27 mouse cellular contexts compared by ENCODE assay signal in genomic region chr5:73556733-73557425, GRCm38 (mm10).
DNase-seq lines count a peak whose midpoint lies in the region; ATAC-seq lines count a peak whose summit lies in the region.
"Had no signal": no experiment of that assay in that cellular context is flagged by ENCODE, and none has a peak within 500 bp of the region (broad histone marks: within the 10 kb centered on the region; RNA-seq: fewer than 3 reads in every experiment).

No protein-coding gene starts in this region.

- no peaks in the 10 kb centered on the region for H3K27me3 ChIP-seq in heart, embryonic 11.5 days (ENCODE audit: control insufficient read depth, insufficient read depth, low read length)
- H3K27me3 ChIP-seq: forebrain, embryonic 15.5 days; heart, embryonic 13.5 days; hindbrain, embryonic 13.5 days; intestine, embryonic 15.5 days; kidney, embryonic 15.5 days; limb, embryonic 15.5 days had no signal

- no peak for ATAC-seq in heart, embryonic 11.5 days (replicated peaks; ENCODE audit: insufficient number of reproducible peaks, low FRiP score, low TSS enrichment)
- peak; percentile 95 for ATAC-seq in activated CD4-positive, CD25-positive, alpha-beta regulatory T cell, adult 4 months
- ATAC-seq: intestine, embryonic 15.5 days; midbrain, embryonic 16.5 days had no signal

- 0 out of 2 replicates have a peak overlapping the region, but pooled peaks have one; percentile 16 for H3K9ac ChIP-seq in heart, embryonic 11.5 days (ENCODE audit: low read depth, low read length)
- H3K9ac ChIP-seq: forebrain, embryonic 15.5 days; heart, embryonic 13.5 days; hindbrain, embryonic 13.5 days; intestine, embryonic 15.5 days; kidney, embryonic 15.5 days; limb, embryonic 15.5 days; lung, embryonic 14.5 days had no signal

- no peak overlapping the region for H3K4me3 ChIP-seq in heart, embryonic 11.5 days (ENCODE audit: low read depth, low read length)
- H3K4me3 ChIP-seq: forebrain, embryonic 15.5 days; heart, embryonic 13.5 days; hindbrain, embryonic 13.5 days; intestine, embryonic 15.5 days; kidney, embryonic 15.5 days; limb, embryonic 15.5 days; myocyte had no signal

- no peaks in the 10 kb centered on the region for H3K9me3 ChIP-seq in heart, embryonic 11.5 days (replicated peaks; ENCODE audit: control insufficient read depth, low read length)
- H3K9me3 ChIP-seq: forebrain, embryonic 15.5 days; heart, embryonic 13.5 days; hindbrain, embryonic 13.5 days; intestine, embryonic 15.5 days; kidney, embryonic 15.5 days; limb, embryonic 15.5 days had no signal

- no peak overlapping the region for H3K4me2 ChIP-seq in heart, embryonic 11.5 days
- H3K4me2 ChIP-seq: forebrain, embryonic 15.5 days; heart, embryonic 13.5 days; hindbrain, embryonic 13.5 days; intestine, embryonic 15.5 days; kidney, embryonic 15.5 days; limb, embryonic 15.5 days; lung, embryonic 14.5 days had no signal

- WGBS in heart, embryonic 11.5 days (ENCODE audit: insufficient replicate concordance): 75% methylated on average over 12 of the region's 12 CpGs

- H3K36me3 ChIP-seq in heart, embryonic 11.5 days (ENCODE audit: control insufficient read depth, insufficient read depth, low read length): 0 out of 2 replicates have a peak, but pooled peaks cover 4% of the 10 kb centered on the region

- H3K27ac ChIP-seq in heart, embryonic 11.5 days (ENCODE audit: low read depth, low read length): no peak overlapping the region
- H3K27ac ChIP-seq: forebrain, embryonic 15.5 days; heart, embryonic 13.5 days; intestine, embryonic 15.5 days; kidney, embryonic 15.5 days; limb, embryonic 15.5 days had no signal

- DNase-seq in heart, postnatal 25 days (ENCODE audit: low spot score): no peak
- peak; percentile 37 for DNase-seq in lung, postnatal 10 days
- DNase-seq in lung, postnatal 4 days: no peak
- DNase-seq in naive thymus-derived CD4-positive, alpha-beta T cell, adult 2 months (ENCODE audit: low read depth): peak; percentile 18
- DNase-seq in embryo, embryonic 10.5 days (ENCODE audit: low spot score): no peak
- no peak for DNase-seq in kidney, adult 9 months
- DNase-seq: adrenal gland, postnatal 10 days; cerebellum, adult 18-20 months; cerebellum, postnatal 14 days; embryo, embryonic 11 days; gastrocnemius, postnatal 10 days; heart, adult 11 months; heart, postnatal 14 days; kidney, postnatal 4 days; lung, embryonic 14.5 days; thymus, adult 18-20 months; thymus, postnatal 36 days had no signal

- H3K4me1 ChIP-seq in heart, embryonic 11.5 days (ENCODE audit: control insufficient read depth, insufficient read depth, low read length): no peaks in the 10 kb centered on the region
- H3K4me1 ChIP-seq: heart, embryonic 13.5 days; intestine, embryonic 15.5 days; kidney, embryonic 15.5 days; limb, embryonic 15.5 days had no signal

- intact Hi-C loops in heart, postnatal 25 days (cut with DNase I): no loop called here

Comparison
In these comparisons a context has a peak if more than half of its experiments do, and no peak if none do; other contexts are left out.
1. DNase-seq: peak in lung, postnatal 10 days (single experiment) and naive thymus-derived CD4-positive, alpha-beta T cell, adult 2 months (single experiment); none in heart, postnatal 25 days (single experiment), lung, postnatal 4 days (0 of 2), embryo, embryonic 10.5 days (single experiment) and kidney, adult 9 months (single experiment).